Mouse (Mus musculus) heart, postnatal 0 days (tissue): Measurements from ENCODE around the gene Arpc5. TPM values are rescaled to one million over a fixed set of nuclear protein-coding genes. Genes with fewer than 3 reads are reported as not detected.

Source experiments
- ATAC-seq: fragments of 200-750 bp; cut with Nextera tagmentation; 2 replicates; pipeline ENCODE4 v1.8.0; 2017; ENCODE audit warnings: low read depth, moderate number of reproducible peaks, moderate library complexity; ENCODE audit not compliant: insufficient read depth
- DNase-seq: peaks from one replicate; pipeline ENCODE4 v3.0.0-alpha.2; 2016; ENCODE audit warnings: low spot score
- H3K27ac ChIP-seq: fragments of 300-500 bp; sonication (generic); 2 replicates; pipeline ENCODE4 v1.5.1; 2014; ENCODE audit warnings: low read depth, mild to moderate bottlenecking
- H3K27me3 ChIP-seq: fragments of 300-500 bp; sonication (generic); 2 replicates; pipeline ENCODE4 v1.6.1; 2014; ENCODE audit warnings: low read length, mixed read lengths; ENCODE audit not compliant: control insufficient read depth, insufficient read depth
- H3K36me3 ChIP-seq: fragments of 300-500 bp; sonication (generic); replicated peaks from 2 replicates; pipeline ENCODE4 v1.6.1; 2014; ENCODE audit warnings: low read length, mixed read lengths; ENCODE audit not compliant: control insufficient read depth, insufficient read depth
- H3K4me1 ChIP-seq: fragments of 300-500 bp; sonication (generic); 2 replicates; pipeline ENCODE4 v1.6.1; 2014; ENCODE audit warnings: antibody characterized with exemption; ENCODE audit not compliant: control insufficient read depth, insufficient read depth
- H3K4me2 ChIP-seq: fragments of 300-500 bp; sonication (generic); 2 replicates; pipeline ENCODE4 v1.6.1; 2014; ENCODE audit warnings: low read depth, mild to moderate bottlenecking, low read length, moderate library complexity
- H3K4me3 ChIP-seq: fragments of 300-500 bp; sonication (generic); 2 replicates; pipeline ENCODE4 v1.5.1; 2014; ENCODE audit warnings: low read depth, low read length
- H3K9ac ChIP-seq: fragments of 300-500 bp; sonication (generic); replicated peaks from 2 replicates; pipeline ENCODE4 v1.6.1; 2014; ENCODE audit warnings: low read depth, low read length, mixed read lengths
- H3K9me3 ChIP-seq: fragments of 300-500 bp; sonication (generic); replicated peaks from 2 replicates; pipeline ENCODE4 v1.6.1; 2016; ENCODE audit warnings: low read length; ENCODE audit not compliant: control insufficient read depth
- CTCF ChIP-seq: IDR thresholded peaks from 2 replicates; pipeline ENCODE4 v1.5.1; 2016; ENCODE audit warnings: antibody characterized with exemption, control low read depth, low read depth
- EP300 ChIP-seq: IDR thresholded peaks from 2 replicates; pipeline ENCODE4 v1.6.1; 2016; ENCODE audit warnings: antibody characterized with exemption, low read depth
- WGBS: fragments of 180-500 bp; shearing (Covaris S2); extraction: QIAGEN DNeasy Blood & Tissue Kit; methylation state at CpG from one replicate; pipeline ENCODE4 v1.1.7; 2014; 5-methylcytosine and 5-hydroxymethylcytosine counted together
- polyA plus RNA-seq: library from polyadenylated mRNA; unstranded; fragments of >200 nt; fragmentation: Nextera tagmentation; extraction: Ambion mirVana; gene quantifications from 2 replicates; pipeline ENCODE4 v1.2.1, GENCODE M21; 2015
- total RNA-seq: library from RNA; depleted of rRNA; stranded (reverse); fragments of >200 nt; gene quantifications from 2 replicates; pipeline ENCODE4 v1.2.3, GENCODE M21; 2014; ENCODE audit warnings: low replicate concordance

Gene Arpc5
- total and polyA plus RNA-seq, 2 experiments from 2014 or later = 94.3 to 152 TPM

GRCm38 (mm10) chr1:152791269-152791668, 24.9 kb downstream of the Arpc5 start:
- H3K27me3 ChIP-seq = no peaks in the 10 kb centered on the region
- WGBS = 32% methylated on average over 4 of the region's 4 CpGs
- peak overlapping the region; percentile 58 for H3K27ac ChIP-seq
- no peaks in the 10 kb centered on the region for H3K9me3 ChIP-seq
- no peak for TF ChIP-seq EP300
- TF ChIP-seq CTCF = no peak
- no peak overlapping the region for H3K4me2 ChIP-seq
- H3K9ac ChIP-seq = no peak overlapping the region
- no peak for DNase-seq
- no peaks in the 10 kb centered on the region for H3K36me3 ChIP-seq
- peaks cover 13% of the 10 kb centered on the region; the same call in 1 of the 2 replicates for H3K4me1 ChIP-seq
- no peak overlapping the region for H3K4me3 ChIP-seq
- no peak for ATAC-seq

GRCm38 (mm10) chr1:152792736-152793494, 26.6 kb downstream of the Arpc5 start:
- no peak overlapping the region for H3K27ac ChIP-seq
- no peaks in the 10 kb centered on the region for H3K9me3 ChIP-seq
- peaks cover 13% of the 10 kb centered on the region; the same call in 1 of the 2 replicates for H3K4me1 ChIP-seq
- no peak for DNase-seq
- no peak overlapping the region for H3K9ac ChIP-seq
- TF ChIP-seq CTCF = no peak
- no peak overlapping the region for H3K4me3 ChIP-seq
- ATAC-seq = no peak
- H3K4me2 ChIP-seq = no peak overlapping the region
- WGBS = 72% methylated on average over 12 of the region's 12 CpGs
- H3K36me3 ChIP-seq = no peaks in the 10 kb centered on the region
- no peaks in the 10 kb centered on the region for H3K27me3 ChIP-seq

- 46% methylated on average over 6 of the region's 6 CpGs for WGBS
- ATAC-seq = no peak
- TF ChIP-seq EP300 (no peak), CTCF (no peak)
- Histone ChIP-seq H3K4me2 (no peak overlapping the region), H3K4me3 (no peak overlapping the region), H3K9me3 (no peaks in the 10 kb centered on the region), H3K4me1 (peaks cover 13% of the 10 kb centered on the region; the same call in 1 of the 2 replicates), H3K27ac (no peak overlapping the region), H3K9ac (no peak overlapping the region), H3K36me3 (no peaks in the 10 kb centered on the region), H3K27me3 (no peaks in the 10 kb centered on the region)
- DNase-seq = no peak
Measured at GRCm38 (mm10) chr1:152793495-152794130, 27.3 kb downstream of the Arpc5 start.

GRCm38 (mm10) chr1:152795688-152796255, 29.4 kb downstream of the Arpc5 start:
- H3K36me3 ChIP-seq = no peaks in the 10 kb centered on the region
- no peak overlapping the region; the same call in 1 of the 2 replicates for H3K27ac ChIP-seq
- no peak overlapping the region for H3K4me2 ChIP-seq
- no peaks in the 10 kb centered on the region for H3K27me3 ChIP-seq
- TF ChIP-seq CTCF (no peak), EP300 (no peak)
- no peaks in the 10 kb centered on the region for H3K9me3 ChIP-seq
- ATAC-seq (no peak), DNase-seq (no peak)
- H3K9ac ChIP-seq = no peak overlapping the region
- no peak overlapping the region for H3K4me3 ChIP-seq
- WGBS = 49% methylated on average over 8 of the region's 8 CpGs
- H3K4me1 ChIP-seq = peaks cover 19% of the 10 kb centered on the region; the same call in 1 of the 2 replicates

GRCm38 (mm10) chr1:152796683-152797263, 30.4 kb downstream of the Arpc5 start:
- no peak for ATAC-seq
- TF ChIP-seq EP300 (no peak), CTCF (no peak)
- H3K4me1 ChIP-seq = 0 out of 2 replicates have a peak, but pooled peaks cover 12% of the 10 kb centered on the region
- H3K27me3 ChIP-seq = no peaks in the 10 kb centered on the region
- 80% methylated on average over 8 of the region's 8 CpGs for WGBS
- no peaks in the 10 kb centered on the region for H3K36me3 ChIP-seq
- H3K4me2 ChIP-seq = no peak overlapping the region
- DNase-seq = no peak
- no peaks in the 10 kb centered on the region for H3K9me3 ChIP-seq
- H3K9ac ChIP-seq = no peak overlapping the region
- no peak overlapping the region for H3K4me3 ChIP-seq
- H3K27ac ChIP-seq = no peak overlapping the region
